Mouse (Mus musculus) adrenal gland, adult (tissue): ENCODE data around the gene Susd3.

Experiments
- DNase-seq, 2 experiments: peaks; one replicate each; pipeline ENCODE4 v3.0.0; 2022 to 2023; ENCODE audit warnings: low spot score in 1 of 2; ENCODE audit not compliant: inconsistent age in 2 of 2

The Susd3 gene

GRCm38 (mm10) chr13:49213531-49213932 is 35.0 kb downstream of the Susd3 start:
- DNase-seq, result peak; percentile 92 to 95

GRCm38 (mm10) chr13:49212711-49213500 is 35.6 kb downstream of the Susd3 start:
- DNase-seq, result no peak

GRCm38 (mm10) chr13:49209306-49209705 is 39.2 kb downstream of the Susd3 start:
- peak in 1 of 2 experiments; percentile 18 for DNase-seq

- no peak for DNase-seq
These were observed 42.2 kb downstream of the Susd3 start for GRCm38 (mm10) chr13:49206341-49206740.

GRCm38 (mm10) chr13:49205381-49205998 is 43.0 kb downstream of the Susd3 start:
- DNase-seq, result peak; percentile 94 to 98

GRCm38 (mm10) chr13:49202556-49202955 is 46.0 kb downstream of the Susd3 start:
- DNase-seq, result peak in 1 of 2 experiments; percentile 6

- DNase-seq, result no peak
These were observed 47.8 kb downstream of the Susd3 start for GRCm38 (mm10) chr13:49200688-49201087.

- no peak for DNase-seq
These were observed 48.6 kb downstream of the Susd3 start for GRCm38 (mm10) chr13:49199891-49200290.

GRCm38 (mm10) chr13:49198734-49199133 is 49.8 kb downstream of the Susd3 start:
- DNase-seq, result no peak

GRCm38 (mm10) chr13:49196766-49197165 is 51.7 kb downstream of the Susd3 start:
- DNase-seq, result no peak

- DNase-seq, result no peak
These were observed 52.3 kb downstream of the Susd3 start for GRCm38 (mm10) chr13:49196211-49196610.

- no peak for DNase-seq
These were observed 52.9 kb downstream of the Susd3 start for GRCm38 (mm10) chr13:49195651-49196050.

GRCm38 (mm10) chr13:49194811-49195210 is 53.7 kb downstream of the Susd3 start:
- no peak for DNase-seq

GRCm38 (mm10) chr13:49193650-49194049 is 54.9 kb downstream of the Susd3 start:
- no peak for DNase-seq

- DNase-seq, result no peak
These were observed 56.2 kb downstream of the Susd3 start for GRCm38 (mm10) chr13:49192156-49192855.

- DNase-seq, result no peak
These were observed 56.9 kb downstream of the Susd3 start for GRCm38 (mm10) chr13:49191673-49192035.

GRCm38 (mm10) chr13:49190876-49191672 is 57.4 kb downstream of the Susd3 start:
- DNase-seq, result no peak

GRCm38 (mm10) chr13:49189970-49190870 is 58.3 kb downstream of the Susd3 start:
- peak; percentile 72 to 78 for DNase-seq

- no peak for DNase-seq
These were observed 59.5 kb downstream of the Susd3 start for GRCm38 (mm10) chr13:49188966-49189360.
